9 mouse cellular contexts compared by ENCODE assay signal in genomic region chr9:46150890-46151703, GRCm38 (mm10).
DNase-seq lines count a peak whose midpoint lies in the region; ATAC-seq and TF ChIP-seq lines count a peak whose summit lies in the region.
"Had no signal": no experiment of that assay in that cellular context is flagged by ENCODE, and none has a peak within 500 bp of the region (broad histone marks: within the 10 kb centered on the region; RNA-seq: fewer than 3 reads in every experiment).

No protein-coding gene starts in this region.

- TF ChIP-seq POLR2A in MEL (IDR thresholded peaks at IDR 0.05; ENCODE audit: control insufficient read depth in 1 of 2, insufficient read depth in 1 of 2, low read depth in 1 of 2, low read length in 2 of 2, poor library complexity in 1 of 2) = no peak

- 63% methylated on average over 2 of the region's 2 CpGs for WGBS in hindbrain, postnatal 0 days
- 80% methylated on average over 2 of the region's 2 CpGs for WGBS in hindbrain, embryonic 14.5 days
- WGBS in embryonic facial prominence, embryonic 14.5 days = 68% methylated on average over 2 of the region's 2 CpGs
- 41% methylated on average over 2 of the region's 2 CpGs for WGBS in macrophage (ENCODE audit: missing documents)
- 77% methylated on average over 2 of the region's 2 CpGs for WGBS in forebrain, embryonic 12.5 days

- no peaks in the 10 kb centered on the region for H3K9me3 ChIP-seq in hindbrain, postnatal 0 days (ENCODE audit: low read length)
- no peaks in the 10 kb centered on the region for H3K9me3 ChIP-seq in hindbrain, embryonic 14.5 days (ENCODE audit: control insufficient read depth, low read length)
- no peaks in the 10 kb centered on the region for H3K9me3 ChIP-seq in MEL (replicated peaks; ENCODE audit: insufficient read depth, low read length)
- H3K9me3 ChIP-seq in embryonic facial prominence, embryonic 14.5 days (ENCODE audit: control insufficient read depth, low read length) = no peaks in the 10 kb centered on the region
- no peaks in the 10 kb centered on the region for H3K9me3 ChIP-seq in forebrain, embryonic 12.5 days

- H3K79me2 ChIP-seq in MEL (ENCODE audit: control insufficient read depth, insufficient read depth, low read length, poor library complexity) = peaks cover 15% of the 10 kb centered on the region
- peaks cover 11% of the 10 kb centered on the region; the same call in 1 of the 2 replicates for H3K79me2 ChIP-seq in macrophage (ENCODE audit: inconsistent target)

- H3K4me1 ChIP-seq in hindbrain, postnatal 0 days (ENCODE audit: insufficient read depth, low read length) = 0 out of 2 replicates have a peak, but pooled peaks cover 9% of the 10 kb centered on the region
- H3K4me1 ChIP-seq in hindbrain, embryonic 14.5 days (replicated peaks; ENCODE audit: control insufficient read depth, insufficient read depth, low read length) = no peaks in the 10 kb centered on the region; the same call in 1 of the 2 replicates
- H3K4me1 ChIP-seq in MEL (ENCODE audit: control insufficient read depth in 1 of 2, insufficient read depth in 2 of 2, low read length in 2 of 2) = peaks cover 62 to 66% of the 10 kb centered on the region in 2 experiments
- H3K4me1 ChIP-seq in embryonic facial prominence, embryonic 14.5 days (ENCODE audit: control insufficient read depth, insufficient read depth, low read length) = peaks cover 10% of the 10 kb centered on the region
- 0 out of 2 replicates have a peak, but pooled peaks cover 8% of the 10 kb centered on the region for H3K4me1 ChIP-seq in forebrain, embryonic 12.5 days

- peak; percentile 50 to 58 for TF ChIP-seq EP300 in MEL (IDR thresholded peaks at IDR 0.05; ENCODE audit: low read depth in 1 of 2, low read length in 2 of 2)

- no peaks in the 10 kb centered on the region for H3K27me3 ChIP-seq in hindbrain, postnatal 0 days (ENCODE audit: insufficient read depth, low read length)
- no peaks in the 10 kb centered on the region for H3K27me3 ChIP-seq in hindbrain, embryonic 14.5 days (ENCODE audit: control insufficient read depth, insufficient read depth, low read length)
- no peaks in the 10 kb centered on the region for H3K27me3 ChIP-seq in MEL (ENCODE audit: control insufficient read depth in 1 of 2, insufficient read depth in 2 of 2, low read length in 2 of 2)
- no peaks in the 10 kb centered on the region for H3K27me3 ChIP-seq in embryonic facial prominence, embryonic 14.5 days (replicated peaks; ENCODE audit: control insufficient read depth, insufficient read depth, low read length)
- H3K27me3 ChIP-seq in forebrain, embryonic 12.5 days = no peaks in the 10 kb centered on the region

- H3K27ac ChIP-seq in hindbrain, postnatal 0 days = peak overlapping the region; percentile 33; the same call in 1 of the 2 replicates
- H3K27ac ChIP-seq in hindbrain, embryonic 14.5 days = no peak overlapping the region
- H3K27ac ChIP-seq in MEL (ENCODE audit: control insufficient read depth, low read depth, low read length) (peak overlapping the region; percentile 84), macrophage (peak overlapping the region; percentile 21; the same call in 1 of the 2 replicates)
- peak overlapping the region; percentile 39; the same call in 1 of the 2 replicates for H3K27ac ChIP-seq in embryonic facial prominence, embryonic 14.5 days (replicated peaks; ENCODE audit: low read depth, low read length)
- no peak overlapping the region for H3K27ac ChIP-seq in forebrain, embryonic 12.5 days

- no peak overlapping the region for H3K4me3 ChIP-seq in hindbrain, postnatal 0 days (ENCODE audit: low read length)
- H3K4me3 ChIP-seq in hindbrain, embryonic 14.5 days (replicated peaks; ENCODE audit: low read length) = no peak overlapping the region
- H3K4me3 ChIP-seq in MEL (ENCODE audit: control insufficient read depth in 1 of 2, insufficient read depth in 1 of 2, low read depth in 2 of 2, low read length in 2 of 2) = no peak overlapping the region
- H3K4me3 ChIP-seq in embryonic facial prominence, embryonic 14.5 days (ENCODE audit: low read depth, low read length) = no peak overlapping the region
- no peak overlapping the region for H3K4me3 ChIP-seq in macrophage (ENCODE audit: inconsistent target)
- H3K4me3 ChIP-seq in forebrain, embryonic 12.5 days (replicated peaks) = no peak overlapping the region
- H3K4me3 ChIP-seq: myocyte had no signal

- H3K9ac ChIP-seq in hindbrain, postnatal 0 days (replicated peaks; ENCODE audit: low read length) = no peak overlapping the region
- no peak overlapping the region for H3K9ac ChIP-seq in hindbrain, embryonic 14.5 days
- 0 out of 2 replicates have a peak overlapping the region, but pooled peaks have one; percentile 9 for H3K9ac ChIP-seq in MEL (ENCODE audit: control insufficient read depth, low read depth, low read length, poor library complexity, severe bottlenecking)
- no peak overlapping the region for H3K9ac ChIP-seq in embryonic facial prominence, embryonic 14.5 days (ENCODE audit: low read depth, low read length)
- H3K9ac ChIP-seq in forebrain, embryonic 12.5 days = no peak overlapping the region

- no peak overlapping the region for H3K4me2 ChIP-seq in hindbrain, postnatal 0 days (ENCODE audit: low read depth, low read length)
- H3K4me2 ChIP-seq in hindbrain, embryonic 14.5 days (replicated peaks) = no peak overlapping the region
- H3K4me2 ChIP-seq in embryonic facial prominence, embryonic 14.5 days (ENCODE audit: low read depth, low read length) = no peak overlapping the region
- H3K4me2 ChIP-seq in forebrain, embryonic 12.5 days = no peak overlapping the region

- no peak for DNase-seq in hindbrain, postnatal 0 days (ENCODE audit: low spot score)
- no peak for DNase-seq in hindbrain, embryonic 14.5 days (ENCODE audit: low spot score)
- peak; percentile 45 for DNase-seq in MEL (ENCODE audit: low read depth, low spot score)
- no peak for DNase-seq in embryonic facial prominence, embryonic 14.5 days (ENCODE audit: low spot score)
- no peak for DNase-seq in spleen, postnatal 14 days (ENCODE audit: low spot score in 2 of 2)
- DNase-seq in layer of hippocampus, postnatal 36 days = no peak

- TF ChIP-seq CTCF in hindbrain, postnatal 0 days (IDR thresholded peaks at IDR 0.05; ENCODE audit: low read depth) = no peak
- no peak for TF ChIP-seq CTCF in MEL (IDR thresholded peaks at IDR 0.05 in 2 of 3, conservative IDR thresholded peaks at IDR 0.05 in 1 of 3; ENCODE audit: control insufficient read depth in 1 of 3, insufficient read depth in 1 of 3, low read depth in 2 of 3, low read length in 3 of 3, poor library complexity in 1 of 3, severe bottlenecking in 1 of 3)

- ATAC-seq in hindbrain, postnatal 0 days = no peak
- no peak for ATAC-seq in hindbrain, embryonic 14.5 days (ENCODE audit: low FRiP score)
- ATAC-seq in embryonic facial prominence, embryonic 14.5 days (ENCODE audit: low read depth) = no peak
- no peak for ATAC-seq in forebrain, embryonic 12.5 days (ENCODE audit: low FRiP score)

- no peak for TF ChIP-seq RAD21 in MEL (IDR thresholded peaks at IDR 0.05; ENCODE audit: low read depth, low read length)

- no peaks in the 10 kb centered on the region for H3K36me3 ChIP-seq in hindbrain, postnatal 0 days (ENCODE audit: insufficient read depth, low read length)
- H3K36me3 ChIP-seq in hindbrain, embryonic 14.5 days (replicated peaks; ENCODE audit: control insufficient read depth, insufficient read depth) = no peaks in the 10 kb centered on the region
- H3K36me3 ChIP-seq in MEL (ENCODE audit: control insufficient read depth in 1 of 2, insufficient read depth in 2 of 2, low read length in 2 of 2) (peaks cover 4 to 80% of the 10 kb centered on the region in 2 experiments), macrophage (ENCODE audit: inconsistent target) (no peaks in the 10 kb centered on the region)
- no peaks in the 10 kb centered on the region for H3K36me3 ChIP-seq in embryonic facial prominence, embryonic 14.5 days (ENCODE audit: control insufficient read depth, insufficient read depth, low read length)
- no peaks in the 10 kb centered on the region for H3K36me3 ChIP-seq in forebrain, embryonic 12.5 days (replicated peaks)

TF ChIP-seq in MEL, 35 proteins besides CTCF, POLR2A, EP300 and RAD21 (continues in another document):
- no peak for TF ChIP-seq MAFK (IDR thresholded peaks at IDR 0.05; ENCODE audit: borderline replicate concordance, low read depth, low read length)
- no peak for TF ChIP-seq BHLHE40 (IDR thresholded peaks at IDR 0.05; ENCODE audit: borderline replicate concordance, low read depth, low read length)
- no peak for TF ChIP-seq SIN3A (IDR thresholded peaks at IDR 0.05; ENCODE audit: low read length)
- no peak for TF ChIP-seq TBP (IDR thresholded peaks at IDR 0.05; ENCODE audit: low read depth, low read length)
- no peak for TF ChIP-seq POLR2AphosphoS5 (IDR thresholded peaks at IDR 0.05; ENCODE audit: borderline replicate concordance, low read depth, low read length)
- TF ChIP-seq ZNF384 (IDR thresholded peaks at IDR 0.05; ENCODE audit: low read depth, low read length) = no peak
- TF ChIP-seq E2F4 (IDR thresholded peaks at IDR 0.05; ENCODE audit: borderline replicate concordance, low read depth, low read length) = no peak
- TF ChIP-seq MYC (IDR thresholded peaks at IDR 0.05; ENCODE audit: low read depth, low read length) = 0 out of 2 replicates have a peak, but pooled peaks have one; percentile 26
- TF ChIP-seq POLR2AphosphoS2 (IDR thresholded peaks at IDR 0.05; ENCODE audit: low read length) = no peak
- no peak for TF ChIP-seq GABPA (IDR thresholded peaks at IDR 0.05; ENCODE audit: low read depth, low read length)
- TF ChIP-seq NRF1 (IDR thresholded peaks at IDR 0.05; ENCODE audit: insufficient read depth, low read depth, low read length, poor library complexity, severe bottlenecking) = no peak
- TF ChIP-seq TAL1 (IDR thresholded peaks at IDR 0.05; ENCODE audit: low read length) = no peak
- TF ChIP-seq CHD1 (IDR thresholded peaks at IDR 0.05; ENCODE audit: low read depth, low read length) = no peak
- no peak for TF ChIP-seq ZKSCAN1 (IDR thresholded peaks at IDR 0.05; ENCODE audit: low read depth, low read length)
- no peak for TF ChIP-seq USF2 (IDR thresholded peaks at IDR 0.05; ENCODE audit: borderline replicate concordance in 1 of 2, insufficient read depth in 1 of 2, low read depth in 1 of 2, low read length in 2 of 2)
- no peak for TF ChIP-seq ZC3H11A (IDR thresholded peaks at IDR 0.05; ENCODE audit: low read depth, low read length)
- peak; percentile 28; the same call in 1 of the 2 replicates for TF ChIP-seq TCF12 (IDR thresholded peaks at IDR 0.05; ENCODE audit: low read depth, low read length)
- no peak for TF ChIP-seq GATA1 (IDR thresholded peaks at IDR 0.05; ENCODE audit: low read depth, low read length)
- no peak for TF ChIP-seq MYB (IDR thresholded peaks at IDR 0.05; ENCODE audit: low read depth, low read length)
- 0 out of 2 replicates have a peak, but pooled peaks have one; percentile 7 for TF ChIP-seq ETS1 (IDR thresholded peaks at IDR 0.05; ENCODE audit: low read depth, low read length)
- TF ChIP-seq MEF2A (IDR thresholded peaks at IDR 0.05; ENCODE audit: extremely low read depth, insufficient replicate concordance, low read depth, low read length, poor library complexity, severe bottlenecking) = no peak
- TF ChIP-seq ELF1 (IDR thresholded peaks at IDR 0.05; ENCODE audit: low read depth, low read length) = no peak

Comparison
In these comparisons a context has a peak if more than half of its experiments do, and no peak if none do; other contexts are left out.
1. H3K27ac ChIP-seq: peak in hindbrain, postnatal 0 days (single experiment), MEL (single experiment), embryonic facial prominence, embryonic 14.5 days (single experiment) and macrophage (single experiment); none in hindbrain, embryonic 14.5 days (single experiment) and forebrain, embryonic 12.5 days (single experiment).